Mouse (Mus musculus): Measurements from ENCODE around the gene Neb. TPM values are rescaled to one million over a fixed set of nuclear protein-coding genes. Genes with fewer than 3 reads are reported as not detected.

Gene Neb
- total RNA-seq (2023), result 1 to 10 TPM; 3.1 to 4.0 TPM

DNA sequence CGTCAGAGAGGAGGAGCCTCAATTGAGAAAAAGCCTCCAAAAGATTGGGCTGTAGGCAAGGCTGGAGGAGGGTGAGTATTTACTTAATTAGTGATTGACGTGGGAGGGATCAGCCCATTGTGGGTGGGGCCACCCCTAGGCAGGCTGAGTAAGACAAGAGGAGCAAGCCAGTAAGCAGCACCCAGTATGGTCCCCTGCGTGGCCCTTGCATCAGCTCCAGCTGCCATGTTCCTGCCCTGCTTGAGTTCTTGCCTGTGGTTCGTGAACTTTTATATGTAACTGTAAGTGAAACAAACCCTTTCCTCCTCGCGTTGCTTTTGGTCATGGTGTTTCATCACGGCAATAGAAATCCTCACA lies at the start of gene Neb:
Gene Neb (minus strand): TSS at position 27 of the 357 bp plus-strand sequence.

DNA sequence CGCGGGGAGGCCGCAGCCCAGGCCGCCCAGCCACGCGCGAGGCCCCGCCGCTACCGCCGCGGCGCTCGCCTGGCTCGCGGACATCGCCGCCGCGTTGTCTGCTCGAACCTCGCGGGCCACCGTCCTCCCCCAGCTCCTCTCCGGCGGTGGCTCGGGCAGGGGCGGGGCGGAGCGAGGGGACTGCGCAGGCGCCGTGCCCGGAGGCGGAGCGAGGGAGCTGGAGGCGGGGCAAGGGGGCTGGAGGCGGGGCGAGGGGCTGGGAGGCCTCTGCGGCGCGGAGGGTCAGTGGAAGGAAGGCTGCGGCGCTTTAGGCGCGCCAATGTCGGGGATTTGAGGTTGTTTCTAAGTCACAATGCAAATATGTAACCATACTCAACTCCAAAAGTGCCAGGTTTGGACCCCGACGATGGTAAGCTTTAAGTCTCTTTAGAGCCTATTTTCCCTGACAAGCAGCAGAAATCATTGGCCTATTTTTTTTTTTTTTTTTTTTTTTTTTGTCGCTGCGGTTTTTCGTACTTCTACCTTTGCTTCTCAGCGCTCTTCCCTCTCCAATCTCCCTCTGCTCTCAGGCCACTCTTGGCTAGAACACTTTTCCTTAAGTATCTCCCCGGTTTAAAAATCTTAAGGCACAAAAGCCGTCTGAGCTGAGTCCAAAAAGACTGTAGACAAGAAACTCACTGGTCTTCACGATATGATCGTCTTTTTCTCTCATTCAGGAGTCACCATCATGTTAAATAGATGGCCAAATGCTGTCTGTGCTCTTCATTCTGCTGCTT lies 46.7 kb upstream of the Neb start, which contains the start of gene Arl5a:
Gene Arl5a (minus strand): TSS at position 155 of the 776 bp plus-strand sequence.

Other genes starting within 250 kb of the Neb start
- gene Arl5a, start 46.4 kb upstream of the Neb start, total RNA-seq (2023), result 10 to 100 TPM; 35.4 to 38.9 TPM

Data from B cell, adult 67 days (primary cell).